Mouse (Mus musculus) sigmoid colon, adult 10 weeks (tissue): ENCODE results near the gene Cerkl. TPM values are rescaled to one million over a fixed set of nuclear protein-coding genes. Genes with fewer than 3 reads are reported as not detected.

ENCODE experiments used
- polyA plus RNA-seq: library from polyadenylated mRNA; stranded (reverse); fragments of 350-450 nt; fragmentation: Illumina TruSeq; extraction: RNeasy Lipid Tissue Mini Kit (QIAGEN cat#74804); gene quantifications from one replicate; pipeline ENCODE4 v1.2.3, GENCODE M21; 2014; ENCODE audit warnings: low read depth, low replicate concordance

Gene Cerkl
- polyA plus RNA-seq = 1.6 TPM

GRCm38 (mm10) chr2:79456575-79457349, at the start of gene Cerkl, which contains the start of gene Neurod1:
Cerkl (minus strand) TSS chr2:79456785.
Neurod1 (minus strand) TSS chr2:79456751.

Other genes starting within 250 kb of the Cerkl start
- 29.4 TPM for gene Itga4, start 201.4 kb downstream of the Cerkl start, polyA plus RNA-seq
- 8.5 TPM for gene Neurod1, start within 50 bp of the Cerkl start, polyA plus RNA-seq
- 127 TPM for gene Itprid2, start 178.6 kb upstream of the Cerkl start, polyA plus RNA-seq